ENCODE assay signal across 8 mouse cellular contexts in genomic region chr11:106192657-106193370, GRCm38 (mm10). TPM values are rescaled to one million over a fixed set of nuclear protein-coding genes. Genes with fewer than 3 reads are reported as not detected.
DNase-seq lines count a peak whose midpoint lies in the region; ATAC-seq lines count a peak whose summit lies in the region.

No protein-coding gene starts in this region.

- DNase-seq in thymus, postnatal 14 days, result peak; percentile 19
- no peak for DNase-seq in thymus, postnatal 10 days (ENCODE audit: low spot score in 2 of 2)
- peak; percentile 41 to 54 for DNase-seq in kidney, adult 8-10 months
- DNase-seq in frontal cortex, postnatal 14 days (ENCODE audit: low spot score in 2 of 2), result no peak
- no peak for DNase-seq in layer of hippocampus, adult 11-12 months (ENCODE audit: low spot score)
- DNase-seq in c-Kit-positive CD71-positive TER-119-positive erythroid progenitor cells, embryonic 14.5 days (ENCODE audit: low spot score), result no peak

- ATAC-seq in erythroblast, adult 5-6 weeks (replicated peaks; ENCODE audit: low FRiP score, poor library complexity, severe bottlenecking), result peak; percentile 54
- ATAC-seq in megakaryocyte progenitor cell, adult 5-6 weeks (replicated peaks; ENCODE audit: poor library complexity), result peak; percentile 30

RNA-seq across cellular contexts. Expression of gene Strada, which starts 9.2 kb away (rescaled TPM):
- 3.8 and 11.5 TPM in 2 replicates for total RNA-seq in erythroblast, adult 5-6 weeks (2015; ENCODE audit: low replicate concordance)
- 4.9 and 5.7 TPM in 2 replicates for total RNA-seq in erythroblast, adult 5-6 weeks (2017; ENCODE audit: low replicate concordance)
- total RNA-seq in megakaryocyte progenitor cell, adult 5-6 weeks (2015), result 27.0 and 31.6 TPM in 2 replicates
- total RNA-seq in megakaryocyte progenitor cell, adult 5-6 weeks (2017), result 20.1 and 21.7 TPM in 2 replicates

RNA-seq across cellular contexts. Expression of gene Ccdc47, which starts 23.3 kb away (rescaled TPM):
- total RNA-seq in erythroblast, adult 5-6 weeks (2015; ENCODE audit: low replicate concordance), result 11.5 and 15.2 TPM in 2 replicates
- total RNA-seq in erythroblast, adult 5-6 weeks (2017; ENCODE audit: low replicate concordance), result 38.8 and 57.4 TPM in 2 replicates
- 41.7 and 51.3 TPM in 2 replicates for total RNA-seq in megakaryocyte progenitor cell, adult 5-6 weeks (2015)
- 138 and 195 TPM in 2 replicates for total RNA-seq in megakaryocyte progenitor cell, adult 5-6 weeks (2017)

RNA-seq across cellular contexts. Expression of gene Ddx42, which starts 23.9 kb away (rescaled TPM):
- 13.4 and 14.6 TPM in 2 replicates for total RNA-seq in erythroblast, adult 5-6 weeks (2015; ENCODE audit: low replicate concordance)
- 18.8 and 35.8 TPM in 2 replicates for total RNA-seq in erythroblast, adult 5-6 weeks (2017; ENCODE audit: low replicate concordance)
- total RNA-seq in megakaryocyte progenitor cell, adult 5-6 weeks (2015), result 39.8 and 47.9 TPM in 2 replicates
- 68.8 and 101 TPM in 2 replicates for total RNA-seq in megakaryocyte progenitor cell, adult 5-6 weeks (2017)

RNA-seq across cellular contexts. Expression of gene Limd2, which starts 32.2 kb away (rescaled TPM):
- total RNA-seq in erythroblast, adult 5-6 weeks (2015; ENCODE audit: low replicate concordance), result 43.2 and 53.5 TPM in 2 replicates
- 7.4 and 14.3 TPM in 2 replicates for total RNA-seq in erythroblast, adult 5-6 weeks (2017; ENCODE audit: low replicate concordance)
- total RNA-seq in megakaryocyte progenitor cell, adult 5-6 weeks (2015), result 169 and 172 TPM in 2 replicates
- total RNA-seq in megakaryocyte progenitor cell, adult 5-6 weeks (2017), result 37.4 and 40.8 TPM in 2 replicates

RNA-seq across cellular contexts. Expression of gene Gm10840, which starts 32.2 kb away (rescaled TPM):
- total RNA-seq in erythroblast, adult 5-6 weeks (2015; ENCODE audit: low replicate concordance), result not detected in 2 replicates
- not detected in 2 replicates for total RNA-seq in erythroblast, adult 5-6 weeks (2017; ENCODE audit: low replicate concordance)
- 2.6 and 4.4 TPM in 2 replicates for total RNA-seq in megakaryocyte progenitor cell, adult 5-6 weeks (2015)
- not detected in 2 replicates for total RNA-seq in megakaryocyte progenitor cell, adult 5-6 weeks (2017)

Comparison
In these comparisons a context has a peak if more than half of its experiments do, and no peak if none do; other contexts are left out.
1. DNase-seq: peak in thymus, postnatal 14 days (single experiment) and kidney, adult 8-10 months (2 of 2); none in thymus, postnatal 10 days (0 of 2), frontal cortex, postnatal 14 days (0 of 2), layer of hippocampus, adult 11-12 months (single experiment) and c-Kit-positive CD71-positive TER-119-positive erythroid progenitor cells, embryonic 14.5 days (single experiment).